Comparison of ENCODE assay signal across 7 mouse cellular contexts in genomic region chr11:42939271-42939670, GRCm38 (mm10).
DNase-seq lines count a peak whose midpoint lies in the region; ATAC-seq lines count a peak whose summit lies in the region.
"Not testable (repeated sequence)": the region's sequence is repeated elsewhere in the genome, so short reads cannot be mapped to it uniquely, and the experiment has no call there.

No protein-coding gene starts in this region.

- not testable (repeated sequence) for H3K4me2 ChIP-seq in lung, embryonic 15.5 days

- peak; percentile 12 for DNase-seq in embryonic facial prominence, embryonic 10.5 days (ENCODE audit: low spot score)
- DNase-seq in heart, postnatal 4 days: peak; percentile 7
- peak; percentile 77 for DNase-seq in kidney, adult 9 months
- DNase-seq in kidney, postnatal 4 days: peak; percentile 46 to 66
- DNase-seq in ovary, postnatal 10 days (ENCODE audit: low spot score): peak; percentile 10
- peak; percentile 37 for DNase-seq in urinary bladder, adult 2 months (ENCODE audit: low spot score)

- not testable (repeated sequence) for H3K9ac ChIP-seq in lung, embryonic 15.5 days

- peak; percentile 94 for ATAC-seq in lung, embryonic 15.5 days (ENCODE audit: borderline replicate concordance, extremely low read depth, low FRiP score, low TSS enrichment)

- not testable (repeated sequence) for H3K36me3 ChIP-seq in embryonic facial prominence, embryonic 10.5 days (replicated peaks); lung, embryonic 15.5 days

- H3K9me3 ChIP-seq in embryonic facial prominence, embryonic 10.5 days; lung, embryonic 15.5 days: not testable (repeated sequence)

- H3K4me1 ChIP-seq in embryonic facial prominence, embryonic 10.5 days; lung, embryonic 15.5 days: not testable (repeated sequence)

- H3K27me3 ChIP-seq in embryonic facial prominence, embryonic 10.5 days (replicated peaks; ENCODE audit: low read depth, poor library complexity, severe bottlenecking); lung, embryonic 15.5 days: not testable (repeated sequence)

- WGBS in embryonic facial prominence, embryonic 10.5 days: 82% methylated on average over 4 of the region's 4 CpGs
- whole genome bisulfite sequencing in lung, embryonic 15.5 days: 56% methylated on average over 4 of the region's 4 CpGs

- not testable (repeated sequence) for H3K4me3 ChIP-seq in embryonic facial prominence, embryonic 10.5 days; lung, embryonic 15.5 days

- not testable (repeated sequence) for H3K27ac ChIP-seq in embryonic facial prominence, embryonic 10.5 days (replicated peaks)
- 0 out of 2 replicates have a peak overlapping the region, but pooled peaks have one; percentile 10 for H3K27ac ChIP-seq in lung, embryonic 15.5 days

Comparison
In these comparisons a context has a peak if more than half of its experiments do, and no peak if none do; other contexts are left out.
1. DNase-seq: peak in every context shown above with its lines; median percentile 77 in kidney, adult 9 months; 56 in kidney, postnatal 4 days; 37 in urinary bladder, adult 2 months; 12 in embryonic facial prominence, embryonic 10.5 days; 10 in ovary, postnatal 10 days; 7 in heart, postnatal 4 days.